Mouse (Mus musculus) midbrain, embryonic 14.5 days (tissue): Measurements from ENCODE around the gene Kbtbd3. TPM values are rescaled to one million over a fixed set of nuclear protein-coding genes. Genes with fewer than 3 reads are reported as not detected.

Experiments
- microRNA-seq: library from miRNA; unstranded; fragments of <30 nt; microRNA quantifications from one replicate; pipeline ENCODE4, GENCODE M21; 2016
- polyA plus RNA-seq: library from polyadenylated mRNA; unstranded; fragments of >200 nt; fragmentation: Nextera tagmentation; extraction: Ambion mirVana; gene quantifications from 2 replicates; pipeline ENCODE4 v1.2.1, GENCODE M21; 2014

Kbtbd3 gene
- polyA plus RNA-seq, 1 experiment from 2014 or later: 11.3 TPM

Small RNAs within 50 kb of the gene (microRNA-seq; reads per million reads assigned to microRNA genes)
- gene Gm22195: not detected
- gene Gm23992: not detected

Other genes starting within 250 kb of the Kbtbd3 start
- gene Aasdhppt, start 362 bp upstream of the Kbtbd3 start, polyA plus RNA-seq: 36.0 and 38.0 TPM in 2 replicates
- gene Msantd4, start 66.7 kb downstream of the Kbtbd3 start, polyA plus RNA-seq: 56.0 and 71.9 TPM in 2 replicates